Mouse (Mus musculus) testis, adult 2 months (tissue): ENCODE measurements at regions not wholly inside any gene's neighbourhood (a gene's known extent, or its start where the extent isn't known, plus 50 kb on each side); places are given as distances from the start of the nearest gene placed in this dataset.

Source experiments
- CTCF ChIP-seq: fragments of 200-500 bp; IDR thresholded peaks from 2 replicates; pipeline ENCODE4 v1.5.1; 2012; ENCODE audit warnings: low read depth, mild to moderate bottlenecking, inconsistent platforms, low read length, moderate library complexity; ENCODE audit not compliant: control insufficient read depth, insufficient read depth, insufficient replicate concordance
- POLR2A ChIP-seq: fragments of 200-500 bp; IDR thresholded peaks from 2 replicates; pipeline ENCODE4 v1.6.1; 2012; ENCODE audit warnings: low read depth, mild to moderate bottlenecking, inconsistent platforms, low read length, moderate library complexity; ENCODE audit not compliant: control insufficient read depth

- TF ChIP-seq CTCF (no peak), POLR2A (no peak)
Observed at GRCm38 (mm10) chr5:29083288-29083687, 112.5 kb upstream of the Rnf32 start.
